Mouse (Mus musculus) heart, postnatal 0 days (tissue): ENCODE results near the gene Fam166b. TPM values are rescaled to one million over a fixed set of nuclear protein-coding genes. Genes with fewer than 3 reads are reported as not detected.

Experiments
- ATAC-seq: fragments of 200-750 bp; cut with Nextera tagmentation; 2 replicates; pipeline ENCODE4 v1.8.0; 2017; ENCODE audit warnings: low read depth, moderate number of reproducible peaks, moderate library complexity; ENCODE audit not compliant: insufficient read depth
- DNase-seq: peaks from one replicate; pipeline ENCODE4 v3.0.0-alpha.2; 2016; ENCODE audit warnings: low spot score
- H3K27ac ChIP-seq: fragments of 300-500 bp; sonication (generic); 2 replicates; pipeline ENCODE4 v1.5.1; 2014; ENCODE audit warnings: low read depth, mild to moderate bottlenecking
- H3K27me3 ChIP-seq: fragments of 300-500 bp; sonication (generic); 2 replicates; pipeline ENCODE4 v1.6.1; 2014; ENCODE audit warnings: low read length, mixed read lengths; ENCODE audit not compliant: control insufficient read depth, insufficient read depth
- H3K36me3 ChIP-seq: fragments of 300-500 bp; sonication (generic); replicated peaks from 2 replicates; pipeline ENCODE4 v1.6.1; 2014; ENCODE audit warnings: low read length, mixed read lengths; ENCODE audit not compliant: control insufficient read depth, insufficient read depth
- H3K4me1 ChIP-seq: fragments of 300-500 bp; sonication (generic); 2 replicates; pipeline ENCODE4 v1.6.1; 2014; ENCODE audit warnings: antibody characterized with exemption; ENCODE audit not compliant: control insufficient read depth, insufficient read depth
- H3K4me2 ChIP-seq: fragments of 300-500 bp; sonication (generic); 2 replicates; pipeline ENCODE4 v1.6.1; 2014; ENCODE audit warnings: low read depth, mild to moderate bottlenecking, low read length, moderate library complexity
- H3K4me3 ChIP-seq: fragments of 300-500 bp; sonication (generic); 2 replicates; pipeline ENCODE4 v1.5.1; 2014; ENCODE audit warnings: low read depth, low read length
- H3K9ac ChIP-seq: fragments of 300-500 bp; sonication (generic); replicated peaks from 2 replicates; pipeline ENCODE4 v1.6.1; 2014; ENCODE audit warnings: low read depth, low read length, mixed read lengths
- H3K9me3 ChIP-seq: fragments of 300-500 bp; sonication (generic); replicated peaks from 2 replicates; pipeline ENCODE4 v1.6.1; 2016; ENCODE audit warnings: low read length; ENCODE audit not compliant: control insufficient read depth
- CTCF ChIP-seq: IDR thresholded peaks from 2 replicates; pipeline ENCODE4 v1.5.1; 2016; ENCODE audit warnings: antibody characterized with exemption, control low read depth, low read depth
- EP300 ChIP-seq: IDR thresholded peaks from 2 replicates; pipeline ENCODE4 v1.6.1; 2016; ENCODE audit warnings: antibody characterized with exemption, low read depth
- WGBS: fragments of 180-500 bp; shearing (Covaris S2); extraction: QIAGEN DNeasy Blood & Tissue Kit; methylation state at CpG from one replicate; pipeline ENCODE4 v1.1.7; 2014; 5-methylcytosine and 5-hydroxymethylcytosine counted together
- polyA plus RNA-seq: library from polyadenylated mRNA; unstranded; fragments of >200 nt; fragmentation: Nextera tagmentation; extraction: Ambion mirVana; gene quantifications from 2 replicates; pipeline ENCODE4 v1.2.1, GENCODE M21; 2015
- total RNA-seq: library from RNA; depleted of rRNA; stranded (reverse); fragments of >200 nt; gene quantifications from 2 replicates; pipeline ENCODE4 v1.2.3, GENCODE M21; 2014; ENCODE audit warnings: low replicate concordance

Fam166b gene
- total and polyA plus RNA-seq, 2 experiments from 2014 or later, result 0.14 TPM; not detected in 1

GRCm38 (mm10) chr4:43402212-43402611, 26.7 kb downstream of the Fam166b start:
- Histone ChIP-seq H3K36me3 (no peaks in the 10 kb centered on the region), H3K4me2 (no peak overlapping the region), H3K27ac (peak overlapping the region; percentile 68), H3K9me3 (no peaks in the 10 kb centered on the region), H3K9ac (no peak overlapping the region), H3K4me1 (peaks cover 53% of the 10 kb centered on the region), H3K4me3 (no peak overlapping the region), H3K27me3 (no peaks in the 10 kb centered on the region)
- no peak for TF ChIP-seq CTCF
- no peak for TF ChIP-seq EP300
- ATAC-seq, result no peak
- WGBS, result 38% methylated on average over 9 of the region's 9 CpGs
- peak; percentile 44 for DNase-seq

- DNase-seq (no peak), ATAC-seq (no peak)
- no peaks in the 10 kb centered on the region for H3K36me3 ChIP-seq
- 84% methylated on average over 10 of the region's 10 CpGs for WGBS
- H3K4me2 ChIP-seq, result 0 out of 2 replicates have a peak overlapping the region, but pooled peaks have one; percentile 21
- no peak for TF ChIP-seq CTCF
- no peak for TF ChIP-seq EP300
- H3K27ac ChIP-seq, result peak overlapping the region; percentile 99
- H3K9me3 ChIP-seq, result no peaks in the 10 kb centered on the region
- peaks cover 53% of the 10 kb centered on the region for H3K4me1 ChIP-seq
- no peak overlapping the region for H3K4me3 ChIP-seq
- H3K27me3 ChIP-seq, result no peaks in the 10 kb centered on the region
- peak overlapping the region; percentile 22; the same call in 1 of the 2 replicates for H3K9ac ChIP-seq
Measured at GRCm38 (mm10) chr4:43401486-43401885, 27.4 kb downstream of the Fam166b start.

GRCm38 (mm10) chr4:43400976-43401375, 28.0 kb downstream of the Fam166b start:
- WGBS, result 37% methylated on average over 10 of the region's 10 CpGs
- no peaks in the 10 kb centered on the region for H3K27me3 ChIP-seq
- no peak overlapping the region for H3K4me3 ChIP-seq
- TF ChIP-seq EP300 (no peak), CTCF (no peak)
- H3K4me2 ChIP-seq, result 0 out of 2 replicates have a peak overlapping the region, but pooled peaks have one; percentile 21
- ATAC-seq (no peak), DNase-seq (peak; percentile 36)
- H3K27ac ChIP-seq, result peak overlapping the region; percentile 99
- no peaks in the 10 kb centered on the region for H3K9me3 ChIP-seq
- H3K9ac ChIP-seq, result peak overlapping the region; percentile 22; the same call in 1 of the 2 replicates
- H3K36me3 ChIP-seq, result no peaks in the 10 kb centered on the region
- peaks cover 54% of the 10 kb centered on the region for H3K4me1 ChIP-seq

GRCm38 (mm10) chr4:43399391-43400131, 29.4 kb downstream of the Fam166b start:
- H3K4me1 ChIP-seq, result peaks cover 60% of the 10 kb centered on the region
- peak overlapping the region; percentile 34 for H3K4me3 ChIP-seq
- peak overlapping the region; percentile 64 for H3K4me2 ChIP-seq
- DNase-seq (peak; percentile 94), ATAC-seq (peak; percentile 85)
- no peaks in the 10 kb centered on the region for H3K9me3 ChIP-seq
- H3K36me3 ChIP-seq, result no peaks in the 10 kb centered on the region
- 24% methylated on average over 31 of the region's 31 CpGs for WGBS
- no peak; the same call in 1 of the 2 replicates for TF ChIP-seq EP300
- no peak for TF ChIP-seq CTCF
- peak overlapping the region; percentile 64 for H3K9ac ChIP-seq
- H3K27ac ChIP-seq, result peak overlapping the region; percentile 99
- H3K27me3 ChIP-seq, result no peaks in the 10 kb centered on the region

GRCm38 (mm10) chr4:43398829-43399331, 30.1 kb downstream of the Fam166b start:
- DNase-seq, result peak; percentile 72
- H3K9me3 ChIP-seq, result no peaks in the 10 kb centered on the region
- 16% methylated on average over 17 of the region's 17 CpGs for WGBS
- H3K36me3 ChIP-seq, result no peaks in the 10 kb centered on the region
- H3K4me2 ChIP-seq, result peak overlapping the region; percentile 64
- H3K4me1 ChIP-seq, result peaks cover 65% of the 10 kb centered on the region
- TF ChIP-seq CTCF (no peak), EP300 (no peak; the same call in 1 of the 2 replicates)
- H3K4me3 ChIP-seq, result peak overlapping the region; percentile 34
- ATAC-seq, result peak; percentile 45
- peak overlapping the region; percentile 64 for H3K9ac ChIP-seq
- no peaks in the 10 kb centered on the region for H3K27me3 ChIP-seq
- H3K27ac ChIP-seq, result peak overlapping the region; percentile 99
